Mouse (Mus musculus) heart, postnatal 0 days (tissue): ENCODE measurements around the gene Cited4.

Experiments used
- CTCF ChIP-seq: IDR thresholded peaks from 2 replicates; pipeline ENCODE4 v1.5.1; 2016; ENCODE audit warnings: antibody characterized with exemption, control low read depth, low read depth
- EP300 ChIP-seq: IDR thresholded peaks from 2 replicates; pipeline ENCODE4 v1.6.1; 2016; ENCODE audit warnings: antibody characterized with exemption, low read depth

GRCm38 (mm10) chr4:120649369-120650207 is 16.8 kb upstream of the Cited4 start:
- no peak for TF ChIP-seq CTCF
- TF ChIP-seq EP300: no peak
